Mouse (Mus musculus) heart, postnatal 0 days (tissue): Measurements from ENCODE around the gene Flnb. TPM values are rescaled to one million over a fixed set of nuclear protein-coding genes. Genes with fewer than 3 reads are reported as not detected.

Experiments used
- ATAC-seq: fragments of 200-750 bp; cut with Nextera tagmentation; 2 replicates; pipeline ENCODE4 v1.8.0; 2017; ENCODE audit warnings: low read depth, moderate number of reproducible peaks, moderate library complexity; ENCODE audit not compliant: insufficient read depth
- DNase-seq: peaks from one replicate; pipeline ENCODE4 v3.0.0-alpha.2; 2016; ENCODE audit warnings: low spot score
- H3K27ac ChIP-seq: fragments of 300-500 bp; sonication (generic); 2 replicates; pipeline ENCODE4 v1.5.1; 2014; ENCODE audit warnings: low read depth, mild to moderate bottlenecking
- H3K27me3 ChIP-seq: fragments of 300-500 bp; sonication (generic); 2 replicates; pipeline ENCODE4 v1.6.1; 2014; ENCODE audit warnings: low read length, mixed read lengths; ENCODE audit not compliant: control insufficient read depth, insufficient read depth
- H3K36me3 ChIP-seq: fragments of 300-500 bp; sonication (generic); replicated peaks from 2 replicates; pipeline ENCODE4 v1.6.1; 2014; ENCODE audit warnings: low read length, mixed read lengths; ENCODE audit not compliant: control insufficient read depth, insufficient read depth
- H3K4me1 ChIP-seq: fragments of 300-500 bp; sonication (generic); 2 replicates; pipeline ENCODE4 v1.6.1; 2014; ENCODE audit warnings: antibody characterized with exemption; ENCODE audit not compliant: control insufficient read depth, insufficient read depth
- H3K4me2 ChIP-seq: fragments of 300-500 bp; sonication (generic); 2 replicates; pipeline ENCODE4 v1.6.1; 2014; ENCODE audit warnings: low read depth, mild to moderate bottlenecking, low read length, moderate library complexity
- H3K4me3 ChIP-seq: fragments of 300-500 bp; sonication (generic); 2 replicates; pipeline ENCODE4 v1.5.1; 2014; ENCODE audit warnings: low read depth, low read length
- H3K9ac ChIP-seq: fragments of 300-500 bp; sonication (generic); replicated peaks from 2 replicates; pipeline ENCODE4 v1.6.1; 2014; ENCODE audit warnings: low read depth, low read length, mixed read lengths
- H3K9me3 ChIP-seq: fragments of 300-500 bp; sonication (generic); replicated peaks from 2 replicates; pipeline ENCODE4 v1.6.1; 2016; ENCODE audit warnings: low read length; ENCODE audit not compliant: control insufficient read depth
- CTCF ChIP-seq: IDR thresholded peaks from 2 replicates; pipeline ENCODE4 v1.5.1; 2016; ENCODE audit warnings: antibody characterized with exemption, control low read depth, low read depth
- EP300 ChIP-seq: IDR thresholded peaks from 2 replicates; pipeline ENCODE4 v1.6.1; 2016; ENCODE audit warnings: antibody characterized with exemption, low read depth
- WGBS: fragments of 180-500 bp; shearing (Covaris S2); extraction: QIAGEN DNeasy Blood & Tissue Kit; methylation state at CpG from one replicate; pipeline ENCODE4 v1.1.7; 2014; 5-methylcytosine and 5-hydroxymethylcytosine counted together
- polyA plus RNA-seq: library from polyadenylated mRNA; unstranded; fragments of >200 nt; fragmentation: Nextera tagmentation; extraction: Ambion mirVana; gene quantifications from 2 replicates; pipeline ENCODE4 v1.2.1, GENCODE M21; 2015
- total RNA-seq: library from RNA; depleted of rRNA; stranded (reverse); fragments of >200 nt; gene quantifications from 2 replicates; pipeline ENCODE4 v1.2.3, GENCODE M21; 2014; ENCODE audit warnings: low replicate concordance

Gene Flnb
- total and polyA plus RNA-seq, 2 experiments from 2014 or later = 4.0 to 40.7 TPM

GRCm38 (mm10) chr14:7829181-7829580 is 11.4 kb downstream of the Flnb start:
- Histone ChIP-seq H3K9ac (no peak overlapping the region), H3K4me1 (peaks cover 8% of the 10 kb centered on the region), H3K4me2 (no peak overlapping the region), H3K4me3 (no peak overlapping the region), H3K27ac (0 out of 2 replicates have a peak overlapping the region, but pooled peaks have one; percentile 17), H3K27me3 (no peaks in the 10 kb centered on the region), H3K9me3 (0 out of 2 replicates have a peak, but pooled peaks cover 4% of the 10 kb centered on the region), H3K36me3 (no peaks in the 10 kb centered on the region)
- 77% methylated on average over 2 of the region's 2 CpGs for WGBS
- DNase-seq (no peak), ATAC-seq (no peak)
- TF ChIP-seq CTCF (no peak), EP300 (no peak)

GRCm38 (mm10) chr14:7831770-7832439 is 14.1 kb downstream of the Flnb start:
- 32% methylated on average over 1 of the region's 1 CpGs for WGBS

GRCm38 (mm10) chr14:7832440-7832783 is 14.7 kb downstream of the Flnb start:
- DNase-seq (no peak), ATAC-seq (no peak)
- no peak overlapping the region for H3K4me2 ChIP-seq
- H3K27me3 ChIP-seq = no peaks in the 10 kb centered on the region
- WGBS = 80% methylated on average over 5 of the region's 5 CpGs
- no peak for TF ChIP-seq CTCF
- peak overlapping the region; percentile 51; the same call in 1 of the 2 replicates for H3K27ac ChIP-seq
- H3K4me3 ChIP-seq = no peak overlapping the region
- no peaks in the 10 kb centered on the region for H3K4me1 ChIP-seq
- H3K9me3 ChIP-seq = 0 out of 2 replicates have a peak, but pooled peaks cover 4% of the 10 kb centered on the region
- no peaks in the 10 kb centered on the region for H3K36me3 ChIP-seq
- H3K9ac ChIP-seq = no peak overlapping the region

More at GRCm38 (mm10) chr14:7831770-7832439, 14.1 kb downstream of the Flnb start:
- Histone ChIP-seq H3K4me2 (no peak overlapping the region), H3K4me3 (no peak overlapping the region), H3K27ac (peak overlapping the region; percentile 51; the same call in 1 of the 2 replicates), H3K9me3 (0 out of 2 replicates have a peak, but pooled peaks cover 4% of the 10 kb centered on the region), H3K36me3 (no peaks in the 10 kb centered on the region), H3K27me3 (no peaks in the 10 kb centered on the region), H3K4me1 (no peaks in the 10 kb centered on the region), H3K9ac (no peak overlapping the region)
- DNase-seq = no peak
- TF ChIP-seq CTCF (no peak), EP300 (no peak)
- ATAC-seq = no peak

GRCm38 (mm10) chr14:7833458-7833857 is 15.7 kb downstream of the Flnb start:
- Histone ChIP-seq H3K9ac (no peak overlapping the region), H3K27me3 (no peaks in the 10 kb centered on the region), H3K9me3 (0 out of 2 replicates have a peak, but pooled peaks cover 4% of the 10 kb centered on the region), H3K4me1 (no peaks in the 10 kb centered on the region), H3K36me3 (no peaks in the 10 kb centered on the region), H3K4me3 (no peak overlapping the region), H3K27ac (no peak overlapping the region), H3K4me2 (no peak overlapping the region)
- DNase-seq = no peak
- no peak for ATAC-seq
- TF ChIP-seq CTCF (no peak), EP300 (no peak)
- WGBS = 78% methylated on average over 4 of the region's 4 CpGs

GRCm38 (mm10) chr14:7838564-7839089 is 20.9 kb downstream of the Flnb start:
- H3K9me3 ChIP-seq = no peaks in the 10 kb centered on the region
- ATAC-seq (no peak), DNase-seq (no peak)
- no peak overlapping the region for H3K27ac ChIP-seq
- H3K4me2 ChIP-seq = no peak overlapping the region
- H3K27me3 ChIP-seq = no peaks in the 10 kb centered on the region
- WGBS = 77% methylated on average over 5 of the region's 5 CpGs
- no peaks in the 10 kb centered on the region for H3K4me1 ChIP-seq
- no peak overlapping the region for H3K9ac ChIP-seq
- no peak overlapping the region for H3K4me3 ChIP-seq
- TF ChIP-seq CTCF (no peak), EP300 (no peak)
- H3K36me3 ChIP-seq = no peaks in the 10 kb centered on the region
